Mouse (Mus musculus) myocyte (in vitro differentiated cells): ENCODE data around the gene Gm10401.

Source experiments
- CEBPB ChIP-seq: IDR thresholded peaks from 2 replicates; pipeline ENCODE4 v1.6.1; 2011; ENCODE audit warnings: mild to moderate bottlenecking, moderate library complexity; ENCODE audit not compliant: poor library complexity, insufficient read depth, severe bottlenecking
- E2F4 ChIP-seq: IDR thresholded peaks from one replicate; pipeline ENCODE4 v1.6.1; 2011; ENCODE audit warnings: mild to moderate bottlenecking, control low read depth, moderate library complexity; ENCODE audit not compliant: insufficient read depth
- MAX ChIP-seq: IDR thresholded peaks from one replicate; pipeline ENCODE4 v1.6.1; 2011; ENCODE audit warnings: low read depth, mild to moderate bottlenecking, control low read depth
- MYOD1 ChIP-seq, 3 experiments: IDR thresholded peaks; one replicate each; pipeline ENCODE4 v1.6.1; 2011; ENCODE audit warnings: control low read depth in 2 of 3, low read depth in 2 of 3, mild to moderate bottlenecking in 2 of 3, moderate library complexity in 1 of 3; ENCODE audit not compliant: insufficient read length in 2 of 3, control insufficient read depth in 1 of 3
- POLR2A ChIP-seq: IDR thresholded peaks from one replicate; pipeline ENCODE4 v1.6.1; 2011; ENCODE audit warnings: low read depth, mild to moderate bottlenecking, control low read depth, moderate library complexity; ENCODE audit not compliant: insufficient read length
- POLR2AphosphoS2 ChIP-seq: IDR thresholded peaks from one replicate; pipeline ENCODE4 v1.6.1; 2011; ENCODE audit warnings: low read depth, control low read depth; ENCODE audit not compliant: insufficient read length
- SRF ChIP-seq: IDR thresholded peaks from one replicate; pipeline ENCODE4 v1.6.1; 2011; ENCODE audit warnings: low read depth; ENCODE audit not compliant: control insufficient read depth, insufficient read length
- TCF12 ChIP-seq: IDR thresholded peaks from one replicate; pipeline ENCODE4 v1.6.1; 2011; ENCODE audit warnings: mild to moderate bottlenecking, control low read depth; ENCODE audit not compliant: poor library complexity, insufficient read depth, severe bottlenecking
- TCF3 ChIP-seq: IDR thresholded peaks from one replicate; pipeline ENCODE4 v1.6.1; 2011; ENCODE audit warnings: low read depth, control low read depth; ENCODE audit not compliant: insufficient read length
- USF1 ChIP-seq: IDR thresholded peaks from one replicate; pipeline ENCODE4 v1.6.1; 2011; ENCODE audit warnings: low read depth, mild to moderate bottlenecking, control low read depth, moderate library complexity

- TF ChIP-seq TCF3: no peak
- no peak for TF ChIP-seq MAX
- TF ChIP-seq POLR2A: no peak
- TF ChIP-seq TCF12: no peak
- no peak for TF ChIP-seq USF1
- no peak for TF ChIP-seq E2F4
- no peak for TF ChIP-seq SRF
- TF ChIP-seq MYOD1 (IDR thresholded peaks at IDR 0.05; ENCODE audit: control insufficient read depth in 1 of 3, insufficient read length in 2 of 3, low read depth in 2 of 3): no peak
- TF ChIP-seq POLR2AphosphoS2: no peak
- TF ChIP-seq CEBPB: no peak
Observed at GRCm38 (mm10) chr5:115113244-115113643, 15.1 kb upstream of the Gm10401 start.
